Mouse (Mus musculus): ENCODE measurements around the gene Rarres2. TPM values are rescaled to one million over a fixed set of nuclear protein-coding genes. Genes with fewer than 3 reads are reported as not detected.
"Not testable (repeated sequence)": the region's sequence is repeated elsewhere in the genome, so short reads cannot be mapped to it uniquely, and the experiment has no call there.

The Rarres2 gene
- polyA plus RNA-seq, 1 experiment from 2014 or later = 3.8 TPM

- no peak for ATAC-seq (replicated peaks; ENCODE audit: insufficient number of reproducible peaks, low FRiP score, low TSS enrichment, low read depth)
- no peak overlapping the region for H3K4me3 ChIP-seq (ENCODE audit: low read depth, low read length)
- H3K9me3 ChIP-seq (replicated peaks; ENCODE audit: control insufficient read depth, low read length) = no peaks in the 10 kb centered on the region
- WGBS = 61% methylated on average over 4 of the region's 4 CpGs
- DNase-seq (ENCODE audit: low spot score) = no peak
- H3K4me1 ChIP-seq (ENCODE audit: control insufficient read depth, insufficient read depth, low read length) = no peaks in the 10 kb centered on the region
- no peak overlapping the region for H3K4me2 ChIP-seq (ENCODE audit: low read depth, low read length)
- no peak overlapping the region for H3K27ac ChIP-seq (replicated peaks; ENCODE audit: low read depth, low read length)
- no peaks in the 10 kb centered on the region for H3K27me3 ChIP-seq (ENCODE audit: control insufficient read depth, insufficient read depth, low read length)
- H3K9ac ChIP-seq (replicated peaks; ENCODE audit: low read length) = no peak overlapping the region
- H3K36me3 ChIP-seq (replicated peaks; ENCODE audit: control insufficient read depth, insufficient read depth, low read depth, low read length) = no peaks in the 10 kb centered on the region
These were observed 36.5 kb downstream of the Rarres2 start for GRCm38 (mm10) chr6:48536091-48536490.

DNA sequence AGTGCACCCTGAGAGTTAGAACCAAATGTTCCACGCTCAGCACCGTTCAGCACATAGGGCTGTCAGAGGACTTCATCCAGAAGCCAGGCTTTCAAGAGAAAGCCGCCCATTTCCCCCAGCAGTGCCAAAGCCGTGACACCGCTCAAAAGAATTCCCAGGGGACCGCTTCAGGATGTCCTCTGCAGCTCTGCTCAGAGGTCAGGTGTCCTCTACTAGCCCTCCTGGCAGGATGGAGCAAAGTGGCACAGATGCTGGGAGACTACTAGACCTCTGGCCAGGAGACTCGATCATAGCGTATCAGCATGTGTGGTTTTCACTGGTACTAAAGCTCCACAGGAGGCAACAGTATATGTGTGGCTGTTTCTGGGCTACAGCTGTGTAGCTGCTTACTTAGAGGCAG is 37.7 kb downstream of the Rarres2 start:
- Histone ChIP-seq H3K9ac (replicated peaks; ENCODE audit: low read length) (no peak overlapping the region), H3K36me3 (replicated peaks; ENCODE audit: control insufficient read depth, insufficient read depth, low read depth, low read length) (no peaks in the 10 kb centered on the region), H3K4me3 (ENCODE audit: low read depth, low read length) (no peak overlapping the region), H3K9me3 (replicated peaks; ENCODE audit: control insufficient read depth, low read length) (no peaks in the 10 kb centered on the region), H3K27me3 (ENCODE audit: control insufficient read depth, insufficient read depth, low read length) (no peaks in the 10 kb centered on the region), H3K4me2 (ENCODE audit: low read depth, low read length) (no peak overlapping the region), H3K27ac (replicated peaks; ENCODE audit: low read depth, low read length) (no peak overlapping the region), H3K4me1 (ENCODE audit: control insufficient read depth, insufficient read depth, low read length) (no peaks in the 10 kb centered on the region)
- 83% methylated on average over 8 of the region's 8 CpGs for WGBS
- DNase-seq (ENCODE audit: low spot score) = no peak
- ATAC-seq (replicated peaks; ENCODE audit: insufficient number of reproducible peaks, low FRiP score, low TSS enrichment, low read depth) = no peak

DNA sequence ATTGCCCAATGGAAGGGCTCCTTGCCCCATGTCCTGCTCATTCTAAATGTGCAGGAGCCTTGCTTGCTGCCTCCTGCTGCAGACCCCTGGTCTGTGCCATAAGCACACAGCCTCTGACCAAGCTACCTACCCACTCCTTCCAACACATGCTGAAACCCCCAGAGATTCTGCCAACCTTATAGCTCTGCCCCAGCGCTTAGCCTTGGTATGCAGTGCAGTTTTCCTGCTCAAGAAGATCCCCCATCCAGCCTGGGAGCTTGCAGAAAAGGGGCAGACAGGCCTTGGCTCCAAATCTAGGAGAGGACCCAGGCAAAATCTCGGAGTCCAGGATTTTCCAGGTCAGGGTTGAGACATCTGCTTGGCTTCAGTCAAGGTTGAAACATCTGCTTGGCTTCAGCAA is 39.1 kb downstream of the Rarres2 start:
- WGBS = 79% methylated on average over 2 of the region's 2 CpGs
- no peak overlapping the region for H3K9ac ChIP-seq (replicated peaks; ENCODE audit: low read length)
- no peaks in the 10 kb centered on the region for H3K4me1 ChIP-seq (ENCODE audit: control insufficient read depth, insufficient read depth, low read length)
- H3K4me2 ChIP-seq (ENCODE audit: low read depth, low read length) = no peak overlapping the region
- H3K4me3 ChIP-seq (ENCODE audit: low read depth, low read length) = no peak overlapping the region
- no peak for ATAC-seq (replicated peaks; ENCODE audit: insufficient number of reproducible peaks, low FRiP score, low TSS enrichment, low read depth)
- no peaks in the 10 kb centered on the region; the same call in 1 of the 2 replicates for H3K36me3 ChIP-seq (replicated peaks; ENCODE audit: control insufficient read depth, insufficient read depth, low read depth, low read length)
- no peaks in the 10 kb centered on the region for H3K9me3 ChIP-seq (replicated peaks; ENCODE audit: control insufficient read depth, low read length)
- DNase-seq (ENCODE audit: low spot score) = no peak
- no peak overlapping the region for H3K27ac ChIP-seq (replicated peaks; ENCODE audit: low read depth, low read length)
- H3K27me3 ChIP-seq (ENCODE audit: control insufficient read depth, insufficient read depth, low read length) = no peaks in the 10 kb centered on the region

- H3K27me3 ChIP-seq (ENCODE audit: control insufficient read depth, insufficient read depth, low read length) = no peaks in the 10 kb centered on the region
- no peak overlapping the region for H3K4me3 ChIP-seq (ENCODE audit: low read depth, low read length)
- H3K9ac ChIP-seq (replicated peaks; ENCODE audit: low read length) = no peak overlapping the region
- ATAC-seq (replicated peaks; ENCODE audit: insufficient number of reproducible peaks, low FRiP score, low TSS enrichment, low read depth) (no peak), DNase-seq (ENCODE audit: low spot score) (no peak)
- H3K4me1 ChIP-seq (ENCODE audit: control insufficient read depth, insufficient read depth, low read length) = no peaks in the 10 kb centered on the region
- WGBS = 67% methylated on average over 2 of the region's 2 CpGs
- no peaks in the 10 kb centered on the region for H3K9me3 ChIP-seq (replicated peaks; ENCODE audit: control insufficient read depth, low read length)
- no peaks in the 10 kb centered on the region; the same call in 1 of the 2 replicates for H3K36me3 ChIP-seq (replicated peaks; ENCODE audit: control insufficient read depth, insufficient read depth, low read depth, low read length)
- no peak overlapping the region for H3K4me2 ChIP-seq (ENCODE audit: low read depth, low read length)
- no peak overlapping the region for H3K27ac ChIP-seq (replicated peaks; ENCODE audit: low read depth, low read length)
These were observed 41.7 kb downstream of the Rarres2 start for GRCm38 (mm10) chr6:48530862-48531261.

GRCm38 (mm10) chr6:48529871-48530440 is 42.6 kb downstream of the Rarres2 start:
- Histone ChIP-seq H3K9ac (replicated peaks; ENCODE audit: low read length) (no peak overlapping the region), H3K4me2 (ENCODE audit: low read depth, low read length) (no peak overlapping the region), H3K27ac (replicated peaks; ENCODE audit: low read depth, low read length) (no peak overlapping the region), H3K4me3 (ENCODE audit: low read depth, low read length) (no peak overlapping the region), H3K36me3 (replicated peaks; ENCODE audit: control insufficient read depth, insufficient read depth, low read depth, low read length) (no peaks in the 10 kb centered on the region; the same call in 1 of the 2 replicates), H3K27me3 (ENCODE audit: control insufficient read depth, insufficient read depth, low read length) (no peaks in the 10 kb centered on the region), H3K4me1 (ENCODE audit: control insufficient read depth, insufficient read depth, low read length) (no peaks in the 10 kb centered on the region), H3K9me3 (replicated peaks; ENCODE audit: control insufficient read depth, low read length) (no peaks in the 10 kb centered on the region)
- no peak for DNase-seq (ENCODE audit: low spot score)
- 88% methylated on average over 16 of the region's 16 CpGs for WGBS
- no peak for ATAC-seq (replicated peaks; ENCODE audit: insufficient number of reproducible peaks, low FRiP score, low TSS enrichment, low read depth)

- Histone ChIP-seq H3K27ac (replicated peaks; ENCODE audit: low read depth, low read length) (no peak overlapping the region), H3K4me3 (ENCODE audit: low read depth, low read length) (no peak overlapping the region), H3K9ac (replicated peaks; ENCODE audit: low read length) (no peak overlapping the region), H3K4me2 (ENCODE audit: low read depth, low read length) (no peak overlapping the region), H3K9me3 (replicated peaks; ENCODE audit: control insufficient read depth, low read length) (no peaks in the 10 kb centered on the region), H3K27me3 (ENCODE audit: control insufficient read depth, insufficient read depth, low read length) (no peaks in the 10 kb centered on the region), H3K36me3 (replicated peaks; ENCODE audit: control insufficient read depth, insufficient read depth, low read depth, low read length) (no peaks in the 10 kb centered on the region; the same call in 1 of the 2 replicates), H3K4me1 (ENCODE audit: control insufficient read depth, insufficient read depth, low read length) (no peaks in the 10 kb centered on the region)
- WGBS = 73% methylated on average over 14 of the region's 14 CpGs
- DNase-seq (ENCODE audit: low spot score) (no peak), ATAC-seq (replicated peaks; ENCODE audit: insufficient number of reproducible peaks, low FRiP score, low TSS enrichment, low read depth) (no peak)
These were observed 43.3 kb downstream of the Rarres2 start for GRCm38 (mm10) chr6:48529261-48529660.

GRCm38 (mm10) chr6:48527901-48528300 is 44.7 kb downstream of the Rarres2 start:
- 93% methylated on average over 9 of the region's 9 CpGs for WGBS
- no peaks in the 10 kb centered on the region for H3K4me1 ChIP-seq (ENCODE audit: control insufficient read depth, insufficient read depth, low read length)
- DNase-seq (ENCODE audit: low spot score) = no peak
- no peaks in the 10 kb centered on the region for H3K9me3 ChIP-seq (replicated peaks; ENCODE audit: control insufficient read depth, low read length)
- H3K9ac ChIP-seq (replicated peaks; ENCODE audit: low read length) = no peak overlapping the region
- H3K36me3 ChIP-seq (replicated peaks; ENCODE audit: control insufficient read depth, insufficient read depth, low read depth, low read length) = no peaks in the 10 kb centered on the region; the same call in 1 of the 2 replicates
- H3K27ac ChIP-seq (replicated peaks; ENCODE audit: low read depth, low read length) = no peak overlapping the region
- H3K4me2 ChIP-seq (ENCODE audit: low read depth, low read length) = no peak overlapping the region
- no peak for ATAC-seq (replicated peaks; ENCODE audit: insufficient number of reproducible peaks, low FRiP score, low TSS enrichment, low read depth)
- no peak overlapping the region for H3K4me3 ChIP-seq (ENCODE audit: low read depth, low read length)
- no peaks in the 10 kb centered on the region for H3K27me3 ChIP-seq (ENCODE audit: control insufficient read depth, insufficient read depth, low read length)

DNA sequence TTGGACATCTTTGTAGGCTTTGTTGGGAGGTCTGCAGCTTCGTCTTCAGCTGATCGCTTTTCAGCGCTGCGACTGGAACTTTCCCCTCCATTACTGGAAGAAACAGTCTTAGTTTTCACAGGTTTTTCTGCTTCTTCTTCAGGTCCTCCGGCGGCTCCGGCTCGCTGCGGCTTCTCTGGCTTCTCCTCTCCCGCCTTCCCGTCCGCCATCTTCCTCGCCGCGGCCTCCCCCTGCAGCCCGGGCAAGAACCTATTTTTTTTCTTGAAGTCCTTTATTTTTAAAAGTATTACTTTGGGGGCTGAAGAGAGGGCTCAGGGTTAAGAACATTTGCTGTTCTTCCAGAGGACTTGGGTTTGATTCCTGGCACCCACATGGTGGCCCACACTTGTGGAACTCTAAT is 47.7 kb downstream of the Rarres2 start:
- not testable (repeated sequence) for H3K9me3 ChIP-seq (replicated peaks; ENCODE audit: control insufficient read depth, low read length); ATAC-seq (replicated peaks; ENCODE audit: insufficient number of reproducible peaks, low FRiP score, low TSS enrichment, low read depth); H3K9ac ChIP-seq (replicated peaks; ENCODE audit: low read length); H3K36me3 ChIP-seq (replicated peaks; ENCODE audit: control insufficient read depth, insufficient read depth, low read depth, low read length); H3K4me3 ChIP-seq (ENCODE audit: low read depth, low read length); DNase-seq (ENCODE audit: low spot score); H3K4me1 ChIP-seq (ENCODE audit: control insufficient read depth, insufficient read depth, low read length); H3K27me3 ChIP-seq (ENCODE audit: control insufficient read depth, insufficient read depth, low read length); H3K4me2 ChIP-seq (ENCODE audit: low read depth, low read length); H3K27ac ChIP-seq (replicated peaks; ENCODE audit: low read depth, low read length)
- WGBS = 97% methylated on average over 12 of the region's 16 CpGs
